Mouse (Mus musculus) ES-E14 (cell line): ENCODE measurements at regions not wholly inside any gene's neighbourhood (a gene's known extent, or its start where the extent isn't known, plus 50 kb on each side); places are given as distances from the start of the nearest gene placed in this dataset.

Experiments
- CHD2 ChIP-seq: IDR thresholded peaks from 2 replicates; pipeline ENCODE4 v1.6.1; 2014; ENCODE audit warnings: mild to moderate bottlenecking, low read depth, low read length, inconsistent platforms
- HCFC1 ChIP-seq: IDR thresholded peaks from 2 replicates; pipeline ENCODE4 v1.6.1; 2012; ENCODE audit warnings: low read length, inconsistent platforms, borderline replicate concordance; ENCODE audit not compliant: insufficient read depth
- MAFK ChIP-seq: IDR thresholded peaks from 2 replicates; pipeline ENCODE4 v1.6.1; 2014; ENCODE audit warnings: mild to moderate bottlenecking, low read depth, low read length, inconsistent platforms; ENCODE audit not compliant: insufficient read depth
- ZC3H11A ChIP-seq: IDR thresholded peaks from 2 replicates; pipeline ENCODE4 v1.6.1; 2012; ENCODE audit warnings: low read depth, mild to moderate bottlenecking, inconsistent platforms, low read length, borderline replicate concordance
- ZNF384 ChIP-seq: IDR thresholded peaks from 2 replicates; pipeline ENCODE4 v1.6.1; 2012; ENCODE audit warnings: low read depth, low read length, inconsistent platforms

DNA sequence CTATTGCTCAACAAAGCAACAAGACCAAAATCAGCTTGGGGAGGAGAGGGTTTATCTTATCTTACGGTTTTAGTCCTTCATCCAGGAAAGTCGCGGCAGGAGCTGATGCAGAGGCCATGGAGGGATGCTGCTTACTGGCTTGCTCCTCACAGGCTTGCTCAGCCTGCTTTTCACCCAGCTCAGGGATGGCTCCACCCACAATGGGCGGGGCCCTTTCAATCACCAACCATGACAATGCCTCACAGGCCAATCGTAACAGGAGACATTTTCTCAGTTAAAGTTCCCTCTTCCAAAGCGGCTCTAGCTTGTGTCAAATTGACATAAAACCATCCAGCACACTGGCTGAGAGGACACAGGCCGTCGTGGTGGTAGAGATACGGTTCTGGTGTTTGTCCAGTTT lies 105.7 kb upstream of the Mrps10 start:
- no peak for TF ChIP-seq MAFK
- TF ChIP-seq ZC3H11A = no peak
- TF ChIP-seq HCFC1 = no peak
- no peak for TF ChIP-seq CHD2
- no peak for TF ChIP-seq ZNF384
